Mouse (Mus musculus): ENCODE results near the gene Tle6. TPM values are rescaled to one million over a fixed set of nuclear protein-coding genes. Genes with fewer than 3 reads are reported as not detected.

The Tle6 gene
- total RNA-seq, 2 experiments from 2014 or later, result 7.9 to 11.1 TPM

DNA sequence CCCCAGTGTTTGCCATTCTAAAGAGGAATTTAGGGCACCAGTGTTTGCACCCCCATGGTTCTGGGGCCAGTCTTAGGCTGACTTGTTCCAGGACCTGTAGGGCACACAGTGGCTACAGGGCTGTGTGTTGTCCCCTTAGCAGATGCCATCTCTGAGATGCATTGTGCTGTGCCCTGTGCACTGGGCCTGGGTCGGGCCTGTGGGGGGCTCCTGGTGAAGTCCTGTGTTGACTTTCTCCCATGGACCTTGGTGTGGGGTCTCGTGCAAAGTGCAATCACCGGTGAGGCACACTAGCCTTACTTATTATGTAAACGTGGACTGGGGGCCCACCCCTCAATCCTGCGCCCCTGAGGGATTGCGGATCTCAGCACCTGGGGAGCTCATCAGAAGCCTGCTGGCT, 38.5 kb downstream of the Tle6 start:
- DNase-seq, result no peak

DNA sequence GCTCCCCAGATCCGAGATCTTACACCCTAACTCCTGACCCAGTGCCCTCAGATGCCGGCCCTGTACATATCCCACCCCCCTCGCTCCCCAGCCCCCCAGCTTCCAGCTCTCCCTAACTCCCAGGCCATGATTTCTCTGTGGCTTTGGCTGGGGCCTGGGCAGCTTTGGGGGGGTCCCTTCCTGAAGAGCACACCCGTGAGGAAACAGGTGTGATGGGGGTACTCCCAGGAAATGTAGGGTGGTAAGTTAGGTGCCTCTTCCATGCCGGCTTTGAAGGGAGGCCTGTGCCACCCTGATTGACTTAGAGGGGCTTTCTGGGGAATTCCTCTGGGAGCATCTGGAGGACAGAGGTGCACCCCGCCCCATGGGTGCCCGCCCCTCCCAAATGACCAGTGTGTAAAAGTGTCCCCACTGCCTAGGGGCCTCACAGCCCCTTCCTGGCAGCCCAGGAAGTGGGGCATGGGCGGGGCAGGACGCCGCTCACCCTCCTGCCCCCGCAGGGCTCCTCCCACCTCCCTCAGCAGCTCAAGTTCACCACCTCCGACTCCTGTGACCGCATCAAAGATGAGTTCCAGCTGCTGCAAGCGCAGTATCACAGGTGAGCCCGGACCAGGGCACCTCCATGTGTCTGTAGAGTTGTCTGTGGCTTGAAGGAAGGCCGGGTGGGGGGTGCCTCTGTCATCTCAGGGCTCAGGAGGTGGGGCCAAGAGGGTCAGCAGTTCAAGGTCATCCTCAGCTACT, 40.0 kb downstream of the Tle6 start:
- DNase-seq, result peak; percentile 40 to 68

DNA sequence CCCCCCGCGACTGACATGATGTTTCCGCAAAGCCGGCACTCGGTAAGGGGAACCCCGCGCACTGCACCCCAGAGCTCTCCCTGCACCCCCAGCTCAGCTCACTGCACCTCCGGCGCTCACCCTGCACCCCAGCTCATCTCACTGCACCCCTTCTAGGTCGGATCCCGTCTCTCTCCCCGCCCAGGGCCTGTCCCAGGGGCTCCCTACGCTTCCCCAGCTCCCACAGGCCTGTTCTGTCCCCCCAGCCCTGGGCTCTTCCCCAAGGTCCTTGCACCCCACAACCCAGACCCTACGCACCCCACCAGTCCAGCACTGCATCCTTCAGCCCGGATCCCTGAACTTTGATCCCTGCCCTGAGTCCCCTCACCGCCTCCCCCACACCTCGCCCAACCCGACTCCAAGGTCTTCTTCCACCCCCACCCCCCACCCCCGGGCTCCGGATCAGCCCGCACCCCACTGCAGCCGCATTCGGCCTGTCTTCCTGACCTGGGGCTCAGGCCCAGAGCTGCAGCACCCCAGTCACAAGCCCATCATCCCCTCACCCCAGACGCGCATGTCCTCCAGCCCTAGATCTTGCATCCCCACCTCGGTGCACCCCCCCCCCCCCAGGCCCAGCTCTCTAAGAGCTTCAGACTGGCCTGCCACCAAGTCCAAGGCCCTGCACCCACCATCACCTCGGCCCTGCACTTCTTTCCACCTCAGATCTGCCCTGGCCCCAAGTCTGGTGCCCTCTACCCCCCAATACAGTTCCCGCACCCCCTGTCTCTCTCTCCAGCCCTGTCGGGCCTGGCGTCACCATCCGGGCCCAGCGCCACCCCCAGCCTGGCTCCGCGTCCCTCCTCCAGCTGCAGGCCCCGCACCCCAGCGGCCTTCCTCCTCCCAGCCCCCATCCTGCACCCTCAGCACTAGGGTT, 41.0 kb downstream of the Tle6 start:
- DNase-seq, result peak; percentile 80 to 81

DNA sequence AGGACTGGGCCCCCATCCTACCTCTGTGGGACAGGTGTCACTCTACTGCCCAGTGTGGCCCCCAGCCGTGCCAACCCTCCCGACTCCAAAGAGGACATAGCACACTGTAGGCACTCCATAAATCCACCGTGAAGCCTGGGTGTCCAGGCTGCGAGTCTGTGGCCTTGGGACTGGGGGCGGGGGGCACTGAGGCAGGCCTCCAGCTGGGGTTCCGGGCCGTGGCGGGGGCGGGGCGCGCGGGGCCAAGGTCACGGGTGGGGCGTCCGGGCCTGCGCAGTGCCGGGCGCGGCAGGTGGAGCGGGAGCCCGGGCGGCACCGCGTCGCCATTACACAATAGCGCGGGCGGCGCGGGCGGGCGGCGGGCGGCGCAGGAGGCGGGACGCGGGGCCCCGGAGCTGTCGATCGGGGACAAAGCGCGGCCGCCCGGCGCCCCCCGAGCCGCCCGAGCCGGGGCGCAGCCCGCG, 41.7 kb downstream of the Tle6 start, which contains the start of gene Aes:
Aes (plus strand) TSS at position 326 of the 464 bp plus-strand sequence.
- peak; percentile 87 to 90 for DNase-seq

DNA sequence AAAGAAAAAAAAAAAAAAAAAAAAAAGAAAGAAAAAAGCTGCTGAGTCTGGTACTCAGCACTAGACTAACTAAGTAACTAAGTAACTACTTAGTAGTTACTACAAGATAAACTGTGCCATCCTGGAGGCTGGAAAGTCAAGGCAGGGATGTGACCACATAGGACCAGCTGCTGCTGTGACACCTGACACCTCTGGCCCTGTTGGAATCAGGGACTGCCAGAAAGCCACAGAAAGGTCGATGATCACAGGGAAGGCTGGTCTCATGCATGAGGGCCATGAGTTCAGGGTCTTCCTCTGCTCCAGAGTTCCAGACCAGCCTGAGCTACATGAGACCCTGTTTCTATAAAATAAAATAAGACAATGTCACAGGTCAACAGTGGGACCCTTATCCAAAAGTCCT, 43.4 kb downstream of the Tle6 start:
- DNase-seq, result no peak

DNA sequence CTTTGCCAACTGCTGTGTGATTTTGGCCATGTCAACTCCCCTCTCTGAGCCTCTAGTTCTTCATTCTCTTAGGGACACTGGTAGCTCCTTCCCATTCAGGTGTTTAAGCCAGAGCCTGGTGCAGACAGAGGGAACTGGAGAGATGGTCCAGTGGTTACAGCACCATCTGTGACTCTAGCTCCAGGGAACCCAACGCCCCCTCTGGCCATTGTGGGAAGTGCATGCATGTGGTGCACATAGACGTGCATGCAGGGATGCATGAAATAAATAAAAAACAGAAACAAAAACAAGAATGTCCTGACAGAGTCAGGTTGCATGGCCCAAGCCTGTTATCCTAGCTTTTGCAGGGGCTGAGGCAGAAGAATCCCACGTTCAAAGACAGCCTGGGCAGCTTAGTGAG, 44.6 kb downstream of the Tle6 start:
- DNase-seq, result no peak

DNA sequence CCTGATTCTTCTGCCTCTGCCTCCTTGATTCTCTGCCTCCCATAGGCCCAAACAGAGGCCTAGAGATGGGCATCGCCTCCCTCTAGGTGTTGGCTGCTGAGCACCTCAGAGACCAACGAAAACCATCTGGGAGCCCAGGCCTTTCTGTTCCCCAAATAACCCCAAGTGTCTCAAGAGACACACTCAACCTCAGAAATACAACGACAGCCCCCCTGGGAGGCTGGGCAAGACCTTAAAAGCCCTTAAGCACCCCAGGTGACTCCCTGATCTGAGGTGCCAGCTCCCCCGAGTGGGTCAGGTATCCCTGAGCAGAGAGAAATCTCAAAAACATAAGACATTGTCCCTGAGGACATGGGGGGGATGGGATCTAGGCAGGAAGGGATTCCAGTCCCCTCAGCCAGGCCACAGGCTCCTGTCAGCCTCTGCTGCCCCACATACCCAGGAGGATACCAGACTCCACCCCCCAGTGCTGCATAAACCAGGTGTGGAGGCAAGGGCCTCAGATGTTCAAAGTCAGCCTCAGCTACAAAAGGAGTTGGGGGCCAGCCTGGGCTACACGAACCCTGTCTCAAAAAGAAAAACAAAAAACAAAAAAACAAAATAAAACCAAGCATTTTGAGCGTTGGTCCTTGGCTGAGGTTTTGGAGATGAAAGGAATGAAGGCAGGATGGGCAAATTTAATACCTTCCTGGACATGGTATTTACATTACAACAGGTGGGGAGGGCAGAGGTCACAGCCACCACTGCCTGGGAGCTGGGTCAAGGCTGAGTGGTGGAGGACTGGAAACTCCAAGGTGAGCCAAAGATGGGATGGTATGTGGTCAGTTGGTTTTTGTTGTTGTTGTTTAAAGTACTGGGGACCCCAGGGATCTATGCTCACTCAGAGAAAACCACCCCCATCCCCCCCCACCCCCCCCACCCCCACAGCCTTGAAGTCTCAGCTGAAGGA, 46.8 kb downstream of the Tle6 start:
- DNase-seq, result no peak

DNA sequence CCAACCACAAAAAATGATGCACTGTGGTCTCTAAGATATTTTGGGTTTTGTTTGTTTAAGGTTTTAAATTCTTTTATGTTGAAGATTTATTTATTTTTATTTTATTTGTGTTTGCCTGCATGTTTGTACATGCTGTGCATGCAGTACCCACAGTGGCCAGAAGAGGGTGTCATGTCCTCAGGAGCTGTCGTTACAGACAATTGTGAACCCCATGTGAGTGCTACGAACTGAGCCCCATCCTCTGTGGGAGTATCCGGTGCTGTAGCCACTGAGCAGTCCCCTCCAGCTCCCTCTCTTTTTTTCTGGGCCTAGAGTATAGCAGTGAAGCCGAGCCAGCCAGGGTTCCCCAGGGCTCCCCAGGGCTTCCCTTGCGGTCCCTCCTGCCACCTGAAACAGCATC, 47.6 kb downstream of the Tle6 start:
- no peak for DNase-seq

DNA sequence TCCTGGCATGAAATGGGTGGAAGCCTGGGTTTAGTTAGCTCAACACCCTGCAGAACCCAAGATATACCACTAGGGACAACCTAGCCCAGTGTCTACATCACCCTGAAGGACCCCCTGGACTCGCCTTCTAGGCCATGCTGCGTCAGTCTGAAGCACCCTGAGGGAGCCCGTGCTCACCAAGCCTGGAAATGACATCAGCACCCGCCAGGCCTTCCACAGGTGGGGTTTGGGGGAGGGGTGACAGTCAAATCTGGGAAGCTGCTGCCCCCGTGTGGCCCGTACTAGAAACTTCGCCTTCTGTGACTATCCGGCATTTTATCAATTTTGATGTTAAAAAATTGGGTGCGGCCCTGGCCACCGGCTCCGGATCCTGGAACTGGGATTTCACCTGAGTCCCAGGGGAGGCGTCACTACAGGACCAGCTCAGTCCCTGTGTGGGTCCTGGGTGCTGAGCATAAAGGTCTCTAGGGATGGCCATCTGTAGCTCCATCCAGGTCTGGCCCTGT, 49.2 kb downstream of the Tle6 start:
- DNase-seq, result peak; percentile 89 to 90

DNA sequence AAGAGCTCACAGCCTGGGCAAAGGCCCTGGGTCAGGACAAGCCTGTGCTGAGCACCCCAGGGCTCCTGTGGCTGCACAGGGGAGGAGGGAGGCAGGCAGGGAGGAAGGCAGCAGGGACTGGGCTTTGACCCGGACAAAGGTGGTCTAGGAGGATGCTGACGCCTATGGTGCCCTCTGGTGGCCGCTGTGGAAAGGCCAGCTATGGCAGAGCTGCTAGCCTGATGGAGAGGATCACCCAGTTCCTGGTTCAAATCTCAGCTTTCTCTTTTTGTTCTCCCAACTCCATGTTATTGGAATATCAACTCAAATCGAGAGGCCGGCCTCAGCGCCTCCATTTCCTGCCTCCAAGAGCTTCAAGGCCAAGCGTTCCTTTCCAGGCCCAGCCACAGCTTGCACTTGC, 50.6 kb downstream of the Tle6 start:
- DNase-seq, result peak; percentile 62 to 76

DNA sequence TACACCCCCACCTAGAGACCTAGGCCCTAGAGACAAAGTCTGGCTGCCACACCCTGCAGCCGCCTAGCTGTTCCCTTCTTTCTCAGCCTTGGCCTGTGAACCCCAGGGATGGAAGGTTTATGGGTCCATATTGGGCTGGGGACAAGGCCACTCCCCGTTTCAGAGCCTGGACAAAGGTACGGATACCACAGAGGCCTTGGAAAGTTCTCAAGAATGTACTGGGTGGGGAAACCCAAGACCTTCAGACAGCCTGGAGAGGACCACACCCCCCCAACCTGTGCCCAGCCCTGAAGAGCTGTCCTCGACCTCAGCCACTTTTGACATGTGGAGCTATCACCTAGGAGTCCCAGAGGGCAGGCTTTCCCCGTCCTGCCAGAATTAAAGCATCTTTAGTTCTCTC, 51.9 kb downstream of the Tle6 start:
- no peak for DNase-seq

DNA sequence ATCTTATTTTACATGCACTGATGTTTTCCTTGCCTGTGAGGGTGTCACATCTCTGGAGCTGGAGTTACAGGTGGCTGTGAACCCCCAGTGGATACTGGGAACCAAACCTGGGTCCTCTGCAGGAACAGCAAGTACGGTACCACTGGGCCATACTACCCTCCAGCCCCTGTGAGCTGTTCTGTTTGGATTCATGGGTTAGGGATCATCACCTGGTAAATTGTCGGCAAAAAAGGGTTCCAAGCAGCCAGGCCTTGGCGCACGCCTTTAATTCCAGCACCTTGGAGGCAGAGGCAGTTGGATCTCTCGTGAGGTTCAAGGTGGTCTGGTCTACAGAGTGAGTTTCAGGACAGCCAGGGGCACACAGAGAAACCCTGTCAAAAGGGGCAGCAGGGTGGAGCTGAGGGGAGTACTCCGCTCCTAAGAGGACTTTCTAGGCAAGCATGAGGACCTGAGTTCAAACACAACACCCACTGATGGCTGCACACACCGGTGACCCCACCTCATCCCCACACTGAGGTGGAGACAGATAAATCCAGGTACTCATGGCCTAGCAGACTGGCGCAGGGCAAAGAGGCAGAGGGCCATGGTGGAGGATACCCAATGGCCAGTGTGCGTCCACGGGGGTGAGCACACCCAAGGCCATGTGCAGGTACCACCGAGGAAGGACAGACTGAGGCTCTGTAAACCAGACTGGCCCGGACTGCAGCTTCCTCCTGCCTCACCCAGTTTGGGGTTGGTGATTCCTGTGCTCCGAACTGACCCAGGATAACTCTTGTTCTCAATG, 53.9 kb downstream of the Tle6 start:
- no peak for DNase-seq

DNA sequence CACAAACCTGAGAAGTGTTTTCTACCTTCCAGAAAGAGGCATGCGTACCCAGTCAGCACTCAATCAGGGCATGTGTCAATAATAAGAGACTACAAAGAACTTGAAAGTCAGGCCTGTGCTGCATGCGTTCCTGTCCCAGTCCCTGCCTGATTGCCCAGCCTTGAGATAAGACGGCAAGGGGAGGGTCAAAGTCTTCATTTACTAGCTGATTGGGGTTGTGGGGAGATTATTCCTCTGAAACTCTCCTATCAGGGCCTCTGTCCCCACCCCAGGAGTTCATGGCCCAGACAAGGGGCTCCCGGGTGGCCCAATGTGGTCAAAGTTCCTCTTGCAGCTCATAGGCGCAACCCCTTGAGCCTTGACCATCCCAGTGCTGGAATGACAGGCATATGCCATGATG, 54.5 kb downstream of the Tle6 start:
- DNase-seq, result no peak

DNA sequence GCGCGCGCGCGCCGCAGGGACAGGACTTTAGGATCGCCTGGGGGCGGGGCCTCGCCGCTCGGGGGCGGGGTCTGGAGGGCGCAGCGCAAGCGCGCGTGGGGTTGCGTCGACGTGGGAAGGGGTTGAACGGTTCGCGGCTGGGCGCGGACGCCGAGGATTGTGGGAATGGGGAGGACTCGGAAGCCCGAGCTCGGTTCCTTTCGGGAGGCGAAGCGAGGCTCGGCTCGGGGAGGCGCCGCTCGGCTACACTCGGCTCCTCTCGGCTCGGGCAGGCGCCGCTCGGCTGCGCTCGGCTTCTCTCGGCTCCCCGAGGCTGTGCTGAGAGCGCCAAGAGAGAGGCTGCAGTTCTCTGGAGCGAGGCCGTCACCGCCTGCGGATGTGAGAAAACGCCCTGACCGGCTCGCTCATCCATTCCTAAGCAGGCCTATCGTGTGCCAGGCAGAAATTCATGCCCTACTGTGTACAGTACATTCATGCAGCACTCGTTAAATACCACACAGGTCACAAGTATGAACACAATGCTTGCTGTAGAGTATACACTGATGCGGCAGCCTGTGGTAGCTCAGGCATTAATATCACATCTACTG, 55.6 kb downstream of the Tle6 start, which contains the start of gene Gna11:
Gna11 (minus strand) TSS at position 30 of the 587 bp plus-strand sequence.
- peak; percentile 100 for DNase-seq

DNA sequence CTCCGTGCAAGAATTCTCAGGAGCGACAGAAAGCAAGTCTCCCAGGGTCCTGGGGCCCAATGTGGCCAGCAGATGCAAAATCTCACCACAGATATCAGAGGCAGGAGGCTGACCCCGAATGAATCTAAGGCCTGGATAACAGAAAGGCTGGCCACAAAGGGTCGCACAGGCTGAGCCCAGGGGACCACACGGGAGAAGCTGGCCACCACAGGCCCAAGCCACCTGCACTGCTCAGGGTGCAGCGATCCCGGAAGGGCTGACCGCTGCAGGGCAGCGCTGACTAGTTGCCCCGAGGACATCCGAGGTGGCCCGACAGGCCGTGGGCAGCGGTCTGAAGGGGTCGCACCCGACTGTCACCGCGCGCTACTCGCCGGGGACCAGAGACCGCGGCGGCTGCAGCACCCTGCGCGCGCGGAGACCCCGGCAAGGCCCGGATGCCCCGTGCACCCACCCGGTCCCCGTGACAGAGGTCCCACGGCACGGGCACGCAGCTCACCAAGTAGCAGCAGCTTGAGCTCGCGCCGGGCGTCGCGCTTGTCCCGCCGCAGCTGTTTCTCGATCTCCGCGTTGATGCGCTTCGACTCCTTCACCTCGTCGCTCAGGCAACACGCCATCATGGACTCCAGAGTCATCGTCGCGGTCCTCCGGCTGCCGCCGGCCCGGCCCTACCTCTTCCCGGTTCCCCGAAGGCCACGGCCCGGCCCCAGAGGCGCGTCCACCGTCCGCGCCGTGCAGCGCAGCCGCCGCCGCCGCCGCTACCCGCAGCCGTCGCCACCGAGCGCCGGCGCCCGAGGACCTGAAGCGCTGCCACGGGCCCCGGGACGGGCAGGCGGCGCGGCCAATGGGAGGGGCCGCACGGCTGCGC, 56.3 kb downstream of the Tle6 start:
- DNase-seq, result peak in 1 of 2 experiments; percentile 38

DNA sequence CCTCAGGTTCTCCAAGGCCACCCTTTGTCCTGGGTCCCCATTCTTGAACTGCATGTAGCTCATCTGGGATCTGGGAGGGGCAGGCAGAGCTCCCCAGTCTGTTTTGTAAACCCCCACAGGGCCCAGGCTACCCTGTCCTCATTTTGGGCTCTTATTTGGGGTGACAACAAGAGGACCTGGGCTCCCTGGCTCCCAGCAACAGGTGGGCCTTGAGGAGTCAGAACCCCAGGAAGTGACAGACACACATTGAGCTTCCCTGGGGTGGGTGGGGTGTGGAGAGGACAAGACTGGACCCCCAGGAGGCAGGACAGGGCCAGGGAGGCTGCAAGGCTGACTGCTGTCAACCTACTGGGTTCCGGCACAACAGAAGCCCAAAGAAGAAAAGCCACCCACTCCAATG, 57.2 kb downstream of the Tle6 start:
- DNase-seq, result no peak

DNA sequence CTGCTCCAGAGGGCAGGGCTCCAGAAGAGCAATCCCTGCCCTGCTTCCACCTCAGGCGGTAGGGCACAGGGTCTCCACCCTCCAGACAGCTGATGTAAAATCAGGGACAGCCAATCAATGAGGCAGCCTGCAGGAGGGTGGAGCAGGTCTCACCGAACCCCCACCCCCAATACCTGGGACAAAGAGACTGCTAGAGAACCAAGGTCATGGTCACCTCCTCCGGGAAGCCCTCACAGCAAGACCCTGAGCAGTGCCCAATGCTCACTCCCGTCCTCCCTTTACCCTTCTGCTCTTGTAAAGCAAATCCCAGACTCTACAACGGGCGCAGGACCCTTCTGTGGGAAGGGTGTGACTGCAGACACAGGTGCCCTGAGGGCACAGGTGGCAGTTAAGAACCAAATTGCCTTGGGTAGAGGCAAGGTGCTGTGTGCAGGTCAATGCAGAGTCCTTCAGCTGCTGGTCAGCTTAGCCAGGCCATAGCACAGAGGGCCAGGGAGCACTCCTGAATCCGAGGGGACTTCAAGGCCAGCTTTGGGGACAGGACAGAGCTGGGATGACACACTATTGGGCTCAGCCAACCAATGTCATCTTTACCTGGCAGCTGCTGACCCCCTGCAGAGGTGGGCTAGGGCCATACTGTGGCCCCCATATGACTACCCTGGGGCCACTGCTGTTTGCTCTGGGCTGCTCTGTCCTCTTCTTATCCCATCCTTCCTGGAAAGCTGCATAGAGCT, 58.0 kb downstream of the Tle6 start:
- no peak for DNase-seq

DNA sequence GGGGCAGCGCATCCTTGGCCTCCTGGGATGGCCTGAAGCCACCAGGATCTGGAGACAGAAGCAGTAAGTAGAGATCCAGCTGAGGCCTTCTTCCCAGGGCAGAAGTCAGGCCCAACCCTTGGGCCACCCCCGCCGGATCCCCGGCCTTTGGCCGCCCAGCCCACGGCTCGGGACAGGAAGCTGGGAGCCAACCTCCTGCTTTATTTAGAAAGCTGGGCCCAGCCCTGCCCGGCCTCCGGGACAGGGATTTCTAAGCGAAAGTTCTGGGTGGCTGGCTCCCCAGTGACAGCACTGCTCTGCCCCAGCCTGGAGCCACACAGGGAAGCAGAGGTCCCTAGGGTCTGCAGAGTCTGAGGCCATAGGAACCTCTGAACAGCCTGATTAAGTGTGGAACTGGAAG, 59.1 kb downstream of the Tle6 start:
- DNase-seq, result peak; percentile 78 to 90

DNA sequence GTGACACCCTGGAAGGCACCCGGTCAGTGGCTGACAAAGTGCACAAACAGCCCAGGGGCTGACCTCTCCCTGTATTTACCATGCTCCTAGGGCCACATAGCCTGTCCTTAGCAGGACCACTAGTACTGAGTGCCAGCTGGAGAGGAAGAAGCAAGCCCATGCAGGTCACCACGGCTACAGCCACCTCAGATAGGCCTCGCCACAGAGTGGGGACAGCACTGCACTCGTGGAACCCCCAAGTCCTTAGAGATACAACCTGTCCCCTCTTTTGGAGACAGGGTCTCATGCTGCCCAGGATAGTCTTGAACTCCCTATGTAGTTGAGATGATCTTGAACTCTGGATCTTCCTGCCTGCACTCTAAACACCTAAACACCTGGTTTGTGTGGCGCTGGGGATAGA, 59.5 kb downstream of the Tle6 start:
- DNase-seq, result no peak
